Mouse (Mus musculus) gastrocnemius, adult 2 months (tissue): ENCODE results near the gene Phrf1. TPM values are rescaled to one million over a fixed set of nuclear protein-coding genes. Genes with fewer than 3 reads are reported as not detected.

Source experiments
- DNase-seq: peaks from one replicate; pipeline ENCODE4 v3.0.0; 2022
- H3K27ac ChIP-seq: fragments of 200-600 bp; 2 replicates; pipeline ENCODE4 v1.8.1; 2022; ENCODE audit warnings: mild to moderate bottlenecking
- H3K4me3 ChIP-seq: fragments of 200-600 bp; 2 replicates; pipeline ENCODE4 v1.8.1; 2022; ENCODE audit warnings: mild to moderate bottlenecking, moderate library complexity
- CTCF ChIP-seq: fragments of 200-600 bp; IDR thresholded peaks from 2 replicates; pipeline ENCODE4 v1.8.1; 2022; ENCODE audit warnings: antibody characterized with exemption, mild to moderate bottlenecking, moderate library complexity
- intact Hi-C: fragments of 180-260 bp; cut with DNase I; formaldehyde crosslinking; loops from one replicate; pipeline ENCODE4 v1.15.1; 2025
- total RNA-seq, 2 experiments: library from RNA; stranded (reverse); gene quantifications; 2 replicates each; pipeline ENCODE4 v1.2.3; 2021

The Phrf1 gene
- total RNA-seq, 2 experiments from 2014 or later: 22.4 to 28.1 TPM

GRCm38 (mm10) chr7:141268466-141269272 lies 40.1 kb downstream of the Phrf1 start:
- no peak for TF ChIP-seq CTCF
- Histone ChIP-seq H3K27ac (no peak overlapping the region), H3K4me3 (peak overlapping the region; percentile 43)
- intact Hi-C loops: no loop called here
- no peak for DNase-seq

- intact Hi-C loops: no loop called here
- no peak for TF ChIP-seq CTCF
- no peak overlapping the region for H3K27ac ChIP-seq
- no peak for DNase-seq
- peak overlapping the region; percentile 43 for H3K4me3 ChIP-seq
These were observed 40.6 kb downstream of the Phrf1 start for GRCm38 (mm10) chr7:141269273-141269545.

- TF ChIP-seq CTCF: no peak
- DNase-seq: no peak
- Histone ChIP-seq H3K27ac (no peak overlapping the region), H3K4me3 (no peak overlapping the region)
- intact Hi-C loops: no loop called here
These were observed 42.0 kb downstream of the Phrf1 start for GRCm38 (mm10) chr7:141270631-141271030.

DNA sequence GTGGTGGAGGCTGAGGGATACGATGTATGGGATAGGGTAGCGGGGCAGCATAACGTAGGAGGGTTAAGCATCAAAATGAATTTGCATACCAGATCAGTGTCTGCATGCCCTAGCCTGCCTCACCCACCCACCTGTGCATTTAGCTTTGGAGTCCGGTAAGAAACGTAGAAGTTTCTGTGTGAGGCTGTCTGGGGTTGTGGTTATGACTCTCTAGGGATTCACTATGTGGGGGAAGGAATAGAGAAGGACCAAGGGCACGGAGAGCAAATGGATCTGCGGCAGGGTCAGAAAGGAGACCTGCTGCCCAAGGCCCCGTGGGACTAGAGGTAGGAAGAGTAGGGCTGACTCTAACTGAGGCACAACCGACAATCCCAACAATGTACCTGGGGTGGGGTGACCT lies 46.8 kb downstream of the Phrf1 start:
- Histone ChIP-seq H3K4me3 (no peak overlapping the region), H3K27ac (no peak overlapping the region)
- intact Hi-C loops: no loop called here
- no peak for TF ChIP-seq CTCF
- DNase-seq: no peak

DNA sequence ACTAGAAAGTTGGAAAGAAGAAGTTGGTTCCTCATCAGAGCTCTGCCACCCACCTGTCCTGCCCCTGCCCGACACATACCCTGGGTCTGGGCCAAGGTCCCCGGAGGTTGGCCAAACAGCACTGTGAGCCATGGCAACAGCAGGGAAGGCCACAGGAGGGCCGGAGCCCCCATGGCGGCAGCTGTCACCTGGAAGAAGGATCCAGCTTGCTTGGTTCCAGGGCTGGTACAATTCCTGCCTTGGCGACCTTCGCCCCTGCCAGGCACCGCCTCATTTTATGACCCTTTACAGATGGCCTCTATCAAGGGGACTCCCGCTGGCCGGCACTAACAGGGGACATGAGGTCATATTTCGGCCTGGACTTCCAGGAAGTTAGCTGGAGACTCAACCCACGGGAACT lies 48.0 kb downstream of the Phrf1 start, which contains the start of gene Cdhr5:
Gene Cdhr5, minus strand, starts transcription at position 241 of the 400 bp plus-strand sequence.
- no peak for DNase-seq
- intact Hi-C loops: no loop called here
- no peak for TF ChIP-seq CTCF
- H3K4me3 ChIP-seq: no peak within 1 kb of the TSS
- H3K27ac ChIP-seq: no peak within 1 kb of the TSS

GRCm38 (mm10) chr7:141277701-141278678 lies 49.4 kb downstream of the Phrf1 start:
- intact Hi-C loops: no loop called here
- H3K27ac ChIP-seq: no peak overlapping the region
- H3K4me3 ChIP-seq: no peak overlapping the region
- no peak for DNase-seq
- TF ChIP-seq CTCF: no peak

DNA sequence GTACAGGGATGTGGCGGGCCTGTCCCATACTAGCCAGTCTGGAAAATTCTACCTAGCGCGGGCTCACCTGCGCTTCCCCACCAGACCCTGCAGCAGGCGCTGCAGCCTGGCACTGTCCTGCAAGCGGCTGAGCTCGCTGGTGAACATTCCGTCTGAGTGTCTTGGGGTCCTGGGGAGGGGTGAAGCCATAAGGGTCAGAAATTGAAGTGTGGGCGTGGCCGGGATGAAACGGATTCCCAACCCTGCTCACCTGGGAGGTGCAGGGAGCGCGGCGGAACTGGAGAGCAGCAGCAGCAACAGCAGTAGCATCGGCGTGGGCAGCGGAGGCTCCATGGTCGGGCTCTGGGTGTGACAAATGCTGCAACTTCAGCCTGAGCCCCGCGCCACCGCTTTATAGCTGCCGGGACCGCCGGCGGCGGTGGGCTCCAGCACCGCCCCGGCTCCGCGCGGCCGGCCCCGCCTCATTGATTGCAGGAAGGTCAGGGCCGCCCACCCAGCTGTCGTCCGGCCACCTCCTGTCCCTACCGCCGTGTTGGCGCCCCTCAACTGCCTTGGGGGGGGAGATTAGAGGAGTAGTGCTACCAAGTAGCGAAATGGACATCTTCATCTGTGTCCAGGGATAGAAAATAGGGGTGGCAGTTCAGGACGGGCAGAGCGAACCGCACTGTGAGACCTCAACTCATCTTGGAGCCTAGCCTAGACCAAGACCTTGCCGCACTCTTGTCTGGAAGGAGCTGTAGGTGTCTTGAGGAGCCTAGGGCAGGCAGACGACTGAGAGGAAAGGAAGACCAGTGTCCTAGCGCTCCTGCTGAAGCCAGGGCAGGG lies 50.4 kb downstream of the Phrf1 start, which contains the start of gene Sct:
Gene Sct, minus strand, starts transcription at position 368 of the 825 bp plus-strand sequence.
- DNase-seq: no peak
- Histone ChIP-seq H3K27ac (no peak within 1 kb of the TSS), H3K4me3 (peak within 1 kb of the TSS; percentile 65)
- TF ChIP-seq CTCF: peak; percentile 40; the same call in 1 of the 2 replicates
- intact Hi-C loops: no loop called here

GRCm38 (mm10) chr7:141281442-141281841 lies 52.9 kb downstream of the Phrf1 start:
- TF ChIP-seq CTCF: no peak
- intact Hi-C loops: no loop called here
- no peak overlapping the region for H3K4me3 ChIP-seq
- no peak overlapping the region for H3K27ac ChIP-seq
- DNase-seq: no peak

DNA sequence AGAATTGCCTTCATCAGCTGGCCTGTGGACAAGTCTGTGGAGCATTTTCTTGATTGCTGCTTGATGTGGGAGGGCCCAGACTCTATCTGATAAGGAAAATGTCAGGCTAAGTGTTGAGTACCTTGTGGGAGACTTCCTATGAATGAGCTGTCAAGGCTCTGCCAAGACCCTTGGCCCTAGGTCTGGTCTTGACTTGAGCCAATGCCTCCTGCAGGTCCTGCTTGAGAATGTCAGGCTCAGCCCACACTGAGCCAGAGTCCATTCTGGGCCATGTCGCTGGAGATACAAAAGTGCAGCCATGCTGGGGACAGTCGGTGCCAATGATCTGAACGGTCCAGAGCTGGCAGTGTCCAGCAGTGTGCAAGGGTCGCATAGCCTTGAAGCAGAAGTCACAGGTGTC lies 54.2 kb downstream of the Phrf1 start:
- TF ChIP-seq CTCF: no peak
- intact Hi-C loops: no loop called here
- DNase-seq: no peak
- no peak overlapping the region for H3K27ac ChIP-seq
- H3K4me3 ChIP-seq: no peak overlapping the region

DNA sequence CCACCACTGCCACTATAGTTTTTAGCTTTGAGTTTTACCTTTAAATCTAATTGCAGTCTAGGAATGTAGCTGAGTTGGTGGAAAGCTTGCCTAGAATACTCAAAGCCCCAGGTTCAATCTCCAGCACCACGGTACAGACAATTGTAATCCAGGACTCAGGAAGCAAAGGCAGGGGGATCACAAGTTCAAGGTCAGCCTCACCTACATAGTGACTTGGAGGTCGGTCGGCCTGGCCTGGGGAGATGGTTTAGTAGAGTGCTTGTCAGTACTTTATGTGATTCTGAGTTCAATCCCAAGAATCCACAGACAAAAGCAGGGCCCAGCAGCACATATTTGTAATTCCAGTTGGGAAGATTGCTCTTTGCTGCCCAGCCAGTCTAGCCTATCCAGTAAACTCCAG lies 59.5 kb downstream of the Phrf1 start:
- H3K4me3 ChIP-seq: no peak overlapping the region
- DNase-seq: no peak
- intact Hi-C loops: no loop called here
- TF ChIP-seq CTCF: no peak
- H3K27ac ChIP-seq: no peak overlapping the region

DNA sequence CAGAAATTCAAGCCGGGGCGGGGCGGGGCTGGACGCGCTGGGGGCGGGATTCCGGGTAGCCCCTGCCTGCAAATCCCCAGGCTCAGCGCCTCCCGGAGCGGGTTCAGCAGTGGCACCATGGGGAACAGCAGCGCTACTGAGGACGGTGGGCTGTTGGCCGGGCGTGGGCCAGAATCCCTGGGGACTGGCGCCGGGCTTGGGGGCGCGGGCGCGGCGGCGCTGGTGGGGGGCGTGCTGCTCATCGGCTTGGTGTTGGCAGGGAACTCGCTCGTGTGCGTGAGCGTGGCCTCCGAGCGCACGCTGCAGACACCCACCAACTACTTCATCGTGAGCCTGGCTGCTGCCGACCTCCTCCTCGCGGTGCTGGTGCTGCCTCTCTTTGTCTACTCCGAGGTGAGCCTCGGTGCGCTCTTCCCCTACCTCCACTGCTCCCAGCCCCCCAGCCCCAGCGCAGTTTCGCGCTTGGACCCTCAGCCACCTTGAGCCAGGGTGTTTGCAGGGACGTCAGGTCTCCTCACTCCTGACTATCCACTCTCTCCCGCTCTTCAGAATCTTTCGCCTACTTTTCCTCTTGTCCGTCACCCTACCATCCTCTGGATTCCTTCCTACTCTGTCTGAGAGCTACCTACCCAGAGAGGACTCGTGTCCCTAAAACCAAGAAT lies 63.5 kb downstream of the Phrf1 start, which contains the start of gene Drd4:
Gene Drd4, plus strand, starts transcription at position 86 of the 662 bp plus-strand sequence.
- Histone ChIP-seq H3K27ac (no peak within 1 kb of the TSS), H3K4me3 (peak within 1 kb of the TSS; percentile 60)
- TF ChIP-seq CTCF: no peak
- no peak for DNase-seq
- intact Hi-C loops: no loop called here
